Mouse (Mus musculus): ENCODE measurements around the gene Ntrk1.

GRCm38 (mm10) chr3:87828435-87828834 lies 33.5 kb upstream of the Ntrk1 start:
- TF ChIP-seq EP300 (IDR thresholded peaks at IDR 0.05; ENCODE audit: low read depth), result no peak
- no peak for TF ChIP-seq CTCF (IDR thresholded peaks at IDR 0.05; ENCODE audit: low read depth)

Measured in heart, postnatal 0 days (tissue).